Mouse (Mus musculus): ENCODE data around the gene Vps54. TPM values are rescaled to one million over a fixed set of nuclear protein-coding genes. Genes with fewer than 3 reads are reported as not detected.

Gene Vps54
- total and polyA plus RNA-seq, 3 experiments = 13.2 to 16.1 TPM; not detected in 1

GRCm38 (mm10) chr11:21238279-21239020 is 631 bp upstream of the Vps54 start:
- Histone ChIP-seq H3K4me1 (ENCODE audit: control insufficient read depth in 1 of 2, insufficient read depth in 2 of 2, low read length in 2 of 2) (peaks cover 10 to 19% of the 10 kb centered on the region in 2 experiments), H3K36me3 (ENCODE audit: control insufficient read depth in 1 of 2, insufficient read depth in 2 of 2, low read length in 2 of 2) (peaks cover 0 to 28% of the 10 kb centered on the region in 2 experiments; a peak in 2 of 4 replicates), H3K9ac (ENCODE audit: control insufficient read depth, low read depth, low read length, poor library complexity, severe bottlenecking) (peak overlapping the region; percentile 100), H3K9me3 (replicated peaks; ENCODE audit: insufficient read depth, low read length) (no peaks in the 10 kb centered on the region), H3K27ac (ENCODE audit: control insufficient read depth, low read depth, low read length) (peak overlapping the region; percentile 75), H3K27me3 (ENCODE audit: control insufficient read depth in 1 of 2, insufficient read depth in 2 of 2, low read length in 2 of 2) (no peaks in the 10 kb centered on the region), H3K79me2 (ENCODE audit: control insufficient read depth, insufficient read depth, low read length, poor library complexity) (peaks cover 38% of the 10 kb centered on the region), H3K4me3 (ENCODE audit: control insufficient read depth in 1 of 2, insufficient read depth in 1 of 2, low read depth in 2 of 2, low read length in 2 of 2) (peak overlapping the region; percentile 95 to 99)
- peak; percentile 66 for DNase-seq (ENCODE audit: low read depth, low spot score)
- peak; percentile 47 for TF ChIP-seq HCFC1 (IDR thresholded peaks at IDR 0.05; ENCODE audit: low read depth, low read length)
- TF ChIP-seq CHD2 (IDR thresholded peaks at IDR 0.05; ENCODE audit: low read length) = no peak
- TF ChIP-seq CTCF (IDR thresholded peaks at IDR 0.05 in 2 of 3, conservative IDR thresholded peaks at IDR 0.05 in 1 of 3; ENCODE audit: control insufficient read depth in 1 of 3, insufficient read depth in 1 of 3, low read depth in 2 of 3, low read length in 3 of 3, poor library complexity in 1 of 3, severe bottlenecking in 1 of 3) = no peak
- TF ChIP-seq USF2 (IDR thresholded peaks at IDR 0.05; ENCODE audit: borderline replicate concordance in 1 of 2, insufficient read depth in 1 of 2, low read depth in 1 of 2, low read length in 2 of 2) = no peak
- TF ChIP-seq MAX (IDR thresholded peaks at IDR 0.05; ENCODE audit: low read length) = 0 out of 2 replicates have a peak, but pooled peaks have one; percentile 25
- TF ChIP-seq BHLHE40 (IDR thresholded peaks at IDR 0.05; ENCODE audit: borderline replicate concordance, low read depth, low read length) = no peak
- TF ChIP-seq TCF12 (IDR thresholded peaks at IDR 0.05; ENCODE audit: low read depth, low read length) = peak; percentile 51; the same call in 1 of the 2 replicates
- no peak for TF ChIP-seq EP300 (IDR thresholded peaks at IDR 0.05; ENCODE audit: low read depth in 1 of 2, low read length in 2 of 2)
- TF ChIP-seq MXI1 (IDR thresholded peaks at IDR 0.05; ENCODE audit: low read depth, low read length) = peak; percentile 54
- no peak for TF ChIP-seq CHD1 (IDR thresholded peaks at IDR 0.05; ENCODE audit: low read depth, low read length)
- TF ChIP-seq RCOR1 (IDR thresholded peaks at IDR 0.05; ENCODE audit: low read depth, low read length) = no peak
- TF ChIP-seq ZKSCAN1 (IDR thresholded peaks at IDR 0.05; ENCODE audit: low read depth, low read length) = no peak
- TF ChIP-seq JUND (IDR thresholded peaks at IDR 0.05; ENCODE audit: low read depth, low read length) = no peak
- TF ChIP-seq NRF1 (IDR thresholded peaks at IDR 0.05; ENCODE audit: insufficient read depth, low read depth, low read length, poor library complexity, severe bottlenecking) = no peak
- no peak for TF ChIP-seq ZC3H11A (IDR thresholded peaks at IDR 0.05; ENCODE audit: low read depth, low read length)
- TF ChIP-seq ELF1 (IDR thresholded peaks at IDR 0.05; ENCODE audit: low read depth, low read length) = no peak
- TF ChIP-seq MYC (IDR thresholded peaks at IDR 0.05; ENCODE audit: low read depth, low read length) = no peak
- peak; percentile 75 to 96 for TF ChIP-seq POLR2A (IDR thresholded peaks at IDR 0.05; ENCODE audit: control insufficient read depth in 1 of 2, insufficient read depth in 1 of 2, low read depth in 1 of 2, low read length in 2 of 2, poor library complexity in 1 of 2)
- TF ChIP-seq POLR2AphosphoS5 (IDR thresholded peaks at IDR 0.05; ENCODE audit: borderline replicate concordance, low read depth, low read length) = no peak
- no peak for TF ChIP-seq TAL1 (IDR thresholded peaks at IDR 0.05; ENCODE audit: low read length)
- 0 out of 2 replicates have a peak, but pooled peaks have one; percentile 28 for TF ChIP-seq TBP (IDR thresholded peaks at IDR 0.05; ENCODE audit: low read depth, low read length)
- no peak for TF ChIP-seq ETS1 (IDR thresholded peaks at IDR 0.05; ENCODE audit: low read depth, low read length)
- no peak for TF ChIP-seq UBTF (IDR thresholded peaks at IDR 0.05; ENCODE audit: borderline replicate concordance, insufficient read depth, low read depth, low read length)
- TF ChIP-seq MYB (IDR thresholded peaks at IDR 0.05; ENCODE audit: low read depth, low read length) = no peak
- TF ChIP-seq SMC3 (IDR thresholded peaks at IDR 0.05; ENCODE audit: low read depth, low read length) = no peak
- TF ChIP-seq KAT2A (conservative IDR thresholded peaks at IDR 0.05; ENCODE audit: low read depth, low read length) = no peak
- TF ChIP-seq RAD21 (IDR thresholded peaks at IDR 0.05; ENCODE audit: low read depth, low read length) = no peak
- no peak for TF ChIP-seq USF1 (IDR thresholded peaks at IDR 0.05; ENCODE audit: low read depth, low read length)
- TF ChIP-seq GABPA (IDR thresholded peaks at IDR 0.05; ENCODE audit: low read depth, low read length) = no peak
- no peak for TF ChIP-seq POLR2AphosphoS2 (IDR thresholded peaks at IDR 0.05; ENCODE audit: low read length)
- TF ChIP-seq MAFK (IDR thresholded peaks at IDR 0.05; ENCODE audit: borderline replicate concordance, low read depth, low read length) = no peak
- TF ChIP-seq GATA1 (IDR thresholded peaks at IDR 0.05; ENCODE audit: low read depth, low read length) = no peak
- TF ChIP-seq ZNF384 (IDR thresholded peaks at IDR 0.05; ENCODE audit: low read depth, low read length) = no peak
- no peak for TF ChIP-seq MAZ (IDR thresholded peaks at IDR 0.05; ENCODE audit: low read depth, low read length)
- TF ChIP-seq E2F4 (IDR thresholded peaks at IDR 0.05; ENCODE audit: borderline replicate concordance, low read depth, low read length) = no peak
- peak; percentile 66 for TF ChIP-seq NELFE (IDR thresholded peaks at IDR 0.05; ENCODE audit: low read depth, low read length)
- TF ChIP-seq ZMIZ1 (IDR thresholded peaks at IDR 0.05; ENCODE audit: low read depth, low read length) = peak; percentile 67; the same call in 1 of the 2 replicates

Measured in MEL (cell line).